Mouse (Mus musculus) neural tube, embryonic 11.5 days (tissue): Measurements from ENCODE around the gene Paf1. TPM values are rescaled to one million over a fixed set of nuclear protein-coding genes. Genes with fewer than 3 reads are reported as not detected.
A peak's percentile ranks its signal among the peaks of the same experiment; 100 is the strongest.

Experiments
- ATAC-seq: fragments of 200-750 bp; cut with Nextera tagmentation; 2 replicates; pipeline ENCODE4 v1.8.0; 2017; ENCODE audit warnings: moderate number of reproducible peaks, mild to moderate bottlenecking, moderate TSS enrichment, moderate library complexity; ENCODE audit not compliant: insufficient read depth, low FRiP score, low TSS enrichment
- DNase-seq: peaks from one replicate; pipeline ENCODE4 v3.0.0-alpha.2; 2015; ENCODE audit warnings: low spot score
- H3K27ac ChIP-seq: fragments of 300-500 bp; sonication (generic); 2 replicates; pipeline ENCODE4 v1.5.1; 2014; ENCODE audit warnings: low read depth, mild to moderate bottlenecking, low read length
- H3K27me3 ChIP-seq: fragments of 300-500 bp; sonication (generic); 2 replicates; pipeline ENCODE4 v1.6.1; 2014; ENCODE audit warnings: mild to moderate bottlenecking, low read length, mixed read lengths; ENCODE audit not compliant: control insufficient read depth, insufficient read depth
- H3K36me3 ChIP-seq: fragments of 300-500 bp; sonication (generic); 2 replicates; pipeline ENCODE4 v1.6.1; 2014; ENCODE audit warnings: mild to moderate bottlenecking, low read length, moderate library complexity, mixed read lengths; ENCODE audit not compliant: control insufficient read depth, insufficient read depth
- H3K4me1 ChIP-seq: fragments of 300-500 bp; sonication (generic); 2 replicates; pipeline ENCODE4 v1.6.1; 2014; ENCODE audit warnings: low read length, mixed read lengths; ENCODE audit not compliant: control insufficient read depth, insufficient read depth
- H3K4me2 ChIP-seq: fragments of 300-500 bp; sonication (generic); 2 replicates; pipeline ENCODE4 v1.6.1; 2014; ENCODE audit warnings: low read depth, mild to moderate bottlenecking, moderate library complexity
- H3K4me3 ChIP-seq: fragments of 300-500 bp; sonication (generic); 2 replicates; pipeline ENCODE4 v1.5.1; 2014; ENCODE audit warnings: low read depth, low read length
- H3K9ac ChIP-seq: fragments of 300-500 bp; sonication (generic); 2 replicates; pipeline ENCODE4 v1.6.1; 2014; ENCODE audit warnings: mild to moderate bottlenecking, low read length
- H3K9me3 ChIP-seq: fragments of 300-500 bp; sonication (generic); 2 replicates; pipeline ENCODE4 v1.6.1; 2016; ENCODE audit warnings: low read length; ENCODE audit not compliant: control insufficient read depth
- WGBS: fragments of 180-500 bp; shearing (Covaris S2); extraction: QIAGEN DNeasy Blood & Tissue Kit; methylation state at CpG from one replicate; pipeline ENCODE4 v1.1.7; 2014; 5-methylcytosine and 5-hydroxymethylcytosine counted together
- polyA plus RNA-seq: library from polyadenylated mRNA; unstranded; fragments of >200 nt; fragmentation: Nextera tagmentation; extraction: Ambion mirVana; gene quantifications from 2 replicates; pipeline ENCODE4 v1.2.1, GENCODE M21; 2014

Gene Paf1
- polyA plus RNA-seq, 1 experiment from 2014 or later: 78.0 TPM

GRCm38 (mm10) chr7:28374647-28375046 lies 18.1 kb upstream of the Paf1 start:
- DNase-seq (no peak), ATAC-seq (no peak)
- H3K27ac ChIP-seq: no peak overlapping the region
- peak overlapping the region; percentile 64 for H3K4me2 ChIP-seq
- no peak overlapping the region for H3K4me3 ChIP-seq
- H3K9ac ChIP-seq: no peak overlapping the region
- peaks cover 41% of the 10 kb centered on the region for H3K4me1 ChIP-seq
- H3K9me3 ChIP-seq: no peaks in the 10 kb centered on the region
- 81% methylated on average over 10 of the region's 10 CpGs for WGBS
- no peaks in the 10 kb centered on the region for H3K27me3 ChIP-seq
- H3K36me3 ChIP-seq: peaks cover 7% of the 10 kb centered on the region

GRCm38 (mm10) chr7:28375176-28375921 lies 17.4 kb upstream of the Paf1 start:
- Histone ChIP-seq H3K9me3 (no peaks in the 10 kb centered on the region), H3K27me3 (no peaks in the 10 kb centered on the region), H3K4me3 (peak overlapping the region; percentile 36), H3K36me3 (peaks cover 3% of the 10 kb centered on the region), H3K4me1 (peaks cover 36% of the 10 kb centered on the region), H3K27ac (peak overlapping the region; percentile 82), H3K9ac (peak overlapping the region; percentile 61), H3K4me2 (peak overlapping the region; percentile 64)
- ATAC-seq (peak; percentile 22), DNase-seq (peak; percentile 91)
- 1% methylated on average over 36 of the region's 36 CpGs for WGBS

GRCm38 (mm10) chr7:28376011-28376771 lies 16.6 kb upstream of the Paf1 start:
- ATAC-seq: no peak
- peaks cover 33% of the 10 kb centered on the region for H3K4me1 ChIP-seq
- H3K9ac ChIP-seq: peak overlapping the region; percentile 61
- peak overlapping the region; percentile 36 for H3K4me3 ChIP-seq
- H3K36me3 ChIP-seq: peaks cover 3% of the 10 kb centered on the region
- peak overlapping the region; percentile 82 for H3K27ac ChIP-seq
- DNase-seq: peak; percentile 41
- 4% methylated on average over 30 of the region's 30 CpGs for WGBS
- no peaks in the 10 kb centered on the region for H3K9me3 ChIP-seq
- H3K27me3 ChIP-seq: no peaks in the 10 kb centered on the region
- H3K4me2 ChIP-seq: peak overlapping the region; percentile 64

GRCm38 (mm10) chr7:28377190-28378065 lies 15.3 kb upstream of the Paf1 start:
- Histone ChIP-seq H3K4me1 (peaks cover 40% of the 10 kb centered on the region), H3K27me3 (no peaks in the 10 kb centered on the region), H3K4me3 (peak overlapping the region; percentile 56), H3K36me3 (peaks cover 3% of the 10 kb centered on the region), H3K4me2 (peak overlapping the region; percentile 79), H3K9ac (peak overlapping the region; percentile 68), H3K9me3 (no peaks in the 10 kb centered on the region), H3K27ac (no peak overlapping the region)
- WGBS: 74% methylated on average over 18 of the region's 18 CpGs
- ATAC-seq (no peak), DNase-seq (no peak)

GRCm38 (mm10) chr7:28378066-28378690 lies 14.6 kb upstream of the Paf1 start:
- peak overlapping the region; percentile 68 for H3K9ac ChIP-seq
- H3K4me1 ChIP-seq: peaks cover 42% of the 10 kb centered on the region
- no peaks in the 10 kb centered on the region for H3K27me3 ChIP-seq
- no peak overlapping the region for H3K27ac ChIP-seq
- peak overlapping the region; percentile 56 for H3K4me3 ChIP-seq
- WGBS: 43% methylated on average over 32 of the region's 32 CpGs
- peaks cover 3% of the 10 kb centered on the region for H3K36me3 ChIP-seq
- H3K9me3 ChIP-seq: no peaks in the 10 kb centered on the region
- ATAC-seq (no peak), DNase-seq (no peak)
- H3K4me2 ChIP-seq: peak overlapping the region; percentile 79

GRCm38 (mm10) chr7:28378769-28379651 lies 13.7 kb upstream of the Paf1 start:
- H3K36me3 ChIP-seq: peaks cover 3% of the 10 kb centered on the region
- H3K9me3 ChIP-seq: no peaks in the 10 kb centered on the region
- H3K4me2 ChIP-seq: peak overlapping the region; percentile 79
- H3K4me1 ChIP-seq: peaks cover 42% of the 10 kb centered on the region
- no peaks in the 10 kb centered on the region for H3K27me3 ChIP-seq
- DNase-seq (peak; percentile 90), ATAC-seq (peak; percentile 39)
- peak overlapping the region; percentile 75 for H3K27ac ChIP-seq
- H3K4me3 ChIP-seq: peak overlapping the region; percentile 56
- WGBS: under 1% methylated on average over 53 of the region's 53 CpGs
- peak overlapping the region; percentile 68 for H3K9ac ChIP-seq

- peak within 1 kb of the TSS; percentile 75 for H3K27ac ChIP-seq
- no peaks in the 10 kb centered on the region for H3K9me3 ChIP-seq
- no peaks in the 10 kb centered on the region for H3K27me3 ChIP-seq
- peak within 1 kb of the TSS; percentile 56 for H3K4me3 ChIP-seq
- peak within 1 kb of the TSS; percentile 68 for H3K9ac ChIP-seq
- peak within 1 kb of the TSS; percentile 79 for H3K4me2 ChIP-seq
- H3K36me3 ChIP-seq: peaks cover 3% of the 10 kb centered on the region
- WGBS: 58% methylated on average over 17 of the region's 17 CpGs
- H3K4me1 ChIP-seq: peaks cover 42% of the 10 kb centered on the region
- no peak for ATAC-seq
- DNase-seq: no peak
These were observed 12.3 kb upstream of the Paf1 start, which contains the start of gene Zfp36 for GRCm38 (mm10) chr7:28380237-28381016. Zfp36 (minus strand) TSS chr7:28380253.
